9 mouse cellular contexts compared by ENCODE assay signal in the genomic region with DNA sequence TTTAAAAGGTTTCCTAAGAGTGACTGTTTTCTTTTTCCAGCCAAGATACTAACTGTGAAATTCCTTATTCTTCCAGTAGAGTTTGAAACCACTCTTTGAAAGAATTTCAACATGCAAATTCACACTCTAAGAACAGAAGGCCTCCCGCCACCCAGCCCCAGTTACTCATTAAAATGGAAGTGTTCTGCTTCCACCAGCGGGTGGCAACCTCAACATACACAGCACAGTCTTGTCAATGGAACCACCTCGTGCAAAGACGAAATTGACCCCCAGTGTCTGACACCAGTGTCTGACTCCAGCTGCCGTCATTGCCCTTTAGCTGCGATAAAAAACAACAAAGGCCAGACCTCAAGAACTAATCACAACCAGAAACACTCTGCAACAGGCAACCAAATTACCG. TPM values are rescaled to one million over a fixed set of nuclear protein-coding genes. Genes with fewer than 3 reads are reported as not detected.
A peak's percentile ranks its signal among the peaks of the same experiment; 100 is the strongest.
DNase-seq lines count a peak whose midpoint lies in the region; ATAC-seq lines count a peak whose summit lies in the region.
"Had no signal": no experiment of that assay in that cellular context is flagged by ENCODE, and none has a peak within 500 bp of the region (broad histone marks: within the 10 kb centered on the region; RNA-seq: fewer than 3 reads in every experiment).

No protein-coding gene starts in this region.

- H3K9ac ChIP-seq in lung, embryonic 15.5 days: no peak overlapping the region

- DNase-seq in A20 (ENCODE audit: low read depth, low spot score) (peak; percentile 23), R1 (ENCODE audit: low read depth, low spot score) (peak; percentile 75)
- DNase-seq in forebrain, embryonic 10.5 days (ENCODE audit: extremely low spot score, low spot score): peak; percentile 56
- DNase-seq in heart, postnatal 36 days: peak; percentile 25 to 27
- DNase-seq in layer of hippocampus, adult 9-11 months: peak; percentile 41
- peak; percentile 71 to 73 for DNase-seq in right cerebral cortex, postnatal 10 days (ENCODE audit: low spot score in 2 of 2)
- no peak for DNase-seq in gastrocnemius, adult 8-10 months (ENCODE audit: low spot score in 2 of 2)

- H3K36me3 ChIP-seq in forebrain, embryonic 10.5 days (replicated peaks): no peaks in the 10 kb centered on the region
- H3K36me3 ChIP-seq in lung, embryonic 15.5 days: no peaks in the 10 kb centered on the region

- peak; percentile 53 for ATAC-seq in lung, embryonic 15.5 days (ENCODE audit: borderline replicate concordance, extremely low read depth, low FRiP score, low TSS enrichment)

- whole genome bisulfite sequencing in forebrain, embryonic 10.5 days: 17% methylated on average over 7 of the region's 7 CpGs
- 13% methylated on average over 7 of the region's 7 CpGs for WGBS in lung, embryonic 15.5 days

- no peak overlapping the region for H3K4me3 ChIP-seq in forebrain, embryonic 10.5 days
- no peak overlapping the region for H3K4me3 ChIP-seq in lung, embryonic 15.5 days
- H3K4me3 ChIP-seq: erythroblast, embryonic 14.5 days had no signal

- peaks cover 60% of the 10 kb centered on the region for H3K4me1 ChIP-seq in forebrain, embryonic 10.5 days
- peaks cover 21% of the 10 kb centered on the region for H3K4me1 ChIP-seq in lung, embryonic 15.5 days

- no peaks in the 10 kb centered on the region for H3K27me3 ChIP-seq in forebrain, embryonic 10.5 days (ENCODE audit: poor library complexity, severe bottlenecking)
- no peaks in the 10 kb centered on the region for H3K27me3 ChIP-seq in lung, embryonic 15.5 days

- H3K9me3 ChIP-seq in forebrain, embryonic 10.5 days: no peaks in the 10 kb centered on the region
- H3K9me3 ChIP-seq in lung, embryonic 15.5 days: no peaks in the 10 kb centered on the region

- intact Hi-C loops in heart, postnatal 36 days (cut with DNase I): no loop called here

- peak overlapping the region; percentile 26; the same call in 1 of the 2 replicates for H3K4me2 ChIP-seq in lung, embryonic 15.5 days

- H3K27ac ChIP-seq in forebrain, embryonic 10.5 days: peak overlapping the region; percentile 56; the same call in 1 of the 2 replicates
- no peak overlapping the region for H3K27ac ChIP-seq in lung, embryonic 15.5 days

RNA-seq across cellular contexts. Expression of gene Casd1, which starts 43.0 kb away (rescaled TPM):
- polyA plus RNA-seq in forebrain, embryonic 10.5 days (2016; fragmentation: Nextera tagmentation; extraction: Ambion mirVana): 34.5 and 34.7 TPM in 2 replicates
- total RNA-seq in heart, postnatal 36 days (2021): 10 to 100 TPM; 24.4 to 27.3 TPM
- 32.4 and 34.3 TPM in 2 replicates for polyA plus RNA-seq in lung, embryonic 15.5 days (2015; fragmentation: Nextera tagmentation; extraction: Ambion mirVana)
- total RNA-seq in gastrocnemius, adult 8-10 months (2022): 10 to 100 TPM; 17.7 to 22.2 (median 20.0) TPM

RNA-seq across cellular contexts. Expression of gene Col1a2, which starts 53.1 kb away (rescaled TPM):
- 93.9 and 97.1 TPM in 2 replicates for polyA plus RNA-seq in forebrain, embryonic 10.5 days (2016; fragmentation: Nextera tagmentation; extraction: Ambion mirVana)
- total RNA-seq in heart, postnatal 36 days (2021): 100 to 1,000 TPM; 137 to 156 TPM
- 726 and 742 TPM in 2 replicates for polyA plus RNA-seq in lung, embryonic 15.5 days (2015; fragmentation: Nextera tagmentation; extraction: Ambion mirVana)
- 100 to 1,000 TPM in 1 of 4 experiments, 10 to 100 TPM in 3; 34.0 to 100 (median 47.3) TPM for total RNA-seq in gastrocnemius, adult 8-10 months (2022)

Comparison
In these comparisons a context has a peak if more than half of its experiments do, and no peak if none do; other contexts are left out.
1. DNase-seq: peak in A20 (single experiment), R1 (single experiment), forebrain, embryonic 10.5 days (single experiment), heart, postnatal 36 days (2 of 2), layer of hippocampus, adult 9-11 months (single experiment) and right cerebral cortex, postnatal 10 days (2 of 2); none in gastrocnemius, adult 8-10 months (0 of 2).